Mouse (Mus musculus): Measurements from ENCODE around the gene Spata32. TPM values are rescaled to one million over a fixed set of nuclear protein-coding genes. Genes with fewer than 3 reads are reported as not detected.

Spata32 gene
- total and polyA plus RNA-seq, 3 experiments: not detected

DNA sequence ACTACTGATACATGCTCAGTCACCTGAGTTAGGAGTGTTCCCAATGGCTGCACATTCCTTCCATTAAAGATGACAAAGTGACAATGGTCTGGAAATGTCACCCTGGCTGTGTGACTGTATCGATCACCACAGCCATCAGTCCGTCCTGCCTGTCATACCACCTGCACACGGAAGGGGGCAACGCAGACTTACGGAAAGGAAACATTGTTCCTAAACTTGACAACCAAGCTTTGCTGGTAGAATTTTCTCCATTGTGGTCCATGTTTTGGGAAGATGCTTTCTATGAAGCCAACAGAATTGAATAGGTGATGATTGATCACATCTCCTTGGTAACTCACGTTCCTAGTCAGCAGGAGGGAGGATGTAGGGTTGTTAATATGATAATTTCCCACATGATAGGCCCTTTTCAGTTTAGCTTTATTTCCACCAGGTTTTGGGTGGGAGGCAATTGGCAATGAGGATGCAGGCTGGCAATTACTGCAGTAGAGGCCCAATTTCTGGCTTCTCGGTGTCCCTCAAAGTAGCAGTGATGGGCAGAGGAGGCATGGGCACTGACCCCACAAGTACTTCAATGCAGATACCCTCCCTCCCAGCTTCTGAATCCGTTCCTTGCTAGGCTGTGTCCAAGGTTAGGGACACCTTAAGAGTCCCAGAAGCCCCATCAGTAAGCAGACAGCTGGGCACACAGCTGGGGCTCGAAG, 49.4 kb downstream of the Spata32 start (continued):
- 0 out of 2 replicates have a peak, but pooled peaks have one; percentile 27 for TF ChIP-seq MAZ (IDR thresholded peaks at IDR 0.05; ENCODE audit: low read depth, low read length)

DNA sequence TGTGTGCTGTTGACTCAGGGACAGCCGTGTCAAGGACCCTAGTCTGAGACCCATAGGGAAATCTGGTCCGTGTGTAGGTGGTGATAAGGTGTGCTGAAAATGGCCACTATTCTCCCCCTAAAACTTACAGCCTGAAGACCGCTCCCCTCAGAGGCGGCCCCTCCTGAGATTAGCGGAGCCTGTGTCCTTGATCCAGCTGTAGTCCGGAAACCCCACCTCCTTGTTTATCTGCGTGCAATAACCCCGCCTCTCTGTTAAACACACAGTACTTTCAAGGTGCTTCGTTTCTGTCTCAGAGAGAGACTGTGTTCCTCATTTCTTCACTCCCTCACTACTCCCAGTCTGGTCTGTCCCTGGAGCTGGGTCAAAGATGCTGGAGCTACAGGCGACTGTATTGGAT, 53.8 kb downstream of the Spata32 start:
- in situ Hi-C loops (cut with MboI; ENCODE audit: low pct_ligation_motif_present, low pct_unique_long_range_greater_than_20kb, low sequenced_read_pairs) (loop anchor here (25.0 kb wide), 1 partner anchor 398 kb away; no protein-coding TSS in a partner anchor), dilution Hi-C loops (cut with MboI; ENCODE audit: extremely low pct_ligation_motif_present, extremely low pct_unique_long_range_greater_than_20kb, low sequenced_read_pairs) (no loop called here)
- H3K4me3 ChIP-seq (replicated peaks in 1 of 3; ENCODE audit: low read depth in 2 of 3, low read length in 2 of 3, poor library complexity in 1 of 3): no peak overlapping the region
- peaks cover 8% of the 10 kb centered on the region for H3K9me3 ChIP-seq (replicated peaks; ENCODE audit: low read length)
- no peak for TF ChIP-seq NELFE (IDR thresholded peaks at IDR 0.05; ENCODE audit: low read depth, low read length)
- no peak overlapping the region for H3K4me2 ChIP-seq (ENCODE audit: insufficient read depth, low read depth, poor library complexity, severe bottlenecking)
- H3K27me3 ChIP-seq (replicated peaks): no peaks in the 10 kb centered on the region
- no peaks in the 10 kb centered on the region for H3K36me3 ChIP-seq (replicated peaks in 1 of 2; ENCODE audit: control insufficient read depth in 1 of 2, insufficient read depth in 1 of 2, low read length in 1 of 2)
- DNase-seq (ENCODE audit: extremely low read depth): no peak
- no peak overlapping the region for H3K9ac ChIP-seq (ENCODE audit: insufficient read depth, low read depth)
- H3K4me1 ChIP-seq (ENCODE audit: control insufficient read depth in 1 of 2, insufficient read depth in 2 of 2): peaks cover 0 to 14% of the 10 kb centered on the region in 2 experiments; a peak in 2 of 4 replicates
- no peaks in the 10 kb centered on the region for H3K79me2 ChIP-seq (replicated peaks; ENCODE audit: control insufficient read depth, extremely low read depth, insufficient read depth, poor library complexity, severe bottlenecking)
- H3K27ac ChIP-seq (ENCODE audit: insufficient read depth, low read depth): no peak overlapping the region

DNA sequence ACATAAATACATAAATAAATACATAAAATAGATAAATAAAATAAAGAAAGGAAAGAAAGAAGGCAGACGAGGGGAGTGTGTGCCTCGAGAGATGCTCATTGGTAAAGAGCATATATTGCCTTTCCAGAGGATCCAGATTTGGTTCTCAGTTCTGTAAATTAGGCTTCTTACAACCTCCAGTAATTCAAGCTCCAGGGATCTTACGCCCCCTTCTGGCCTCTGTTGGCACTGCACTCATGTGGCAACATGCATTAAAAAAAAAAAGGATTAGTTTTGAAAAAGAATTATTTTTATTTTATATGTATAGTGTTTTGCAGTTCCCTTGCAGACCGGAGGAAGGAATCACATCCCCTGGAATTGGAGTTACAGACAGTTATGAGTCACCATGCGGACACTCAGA, 56.1 kb downstream of the Spata32 start:
- in situ Hi-C loops (cut with MboI; ENCODE audit: low pct_ligation_motif_present, low pct_unique_long_range_greater_than_20kb, low sequenced_read_pairs) (loop anchor here (25.0 kb wide), 1 partner anchor 400 kb away; no protein-coding TSS in a partner anchor), dilution Hi-C loops (cut with MboI; ENCODE audit: extremely low pct_ligation_motif_present, extremely low pct_unique_long_range_greater_than_20kb, low sequenced_read_pairs) (no loop called here)
- no peak for TF ChIP-seq NELFE (IDR thresholded peaks at IDR 0.05; ENCODE audit: low read depth, low read length)
- TF ChIP-seq TCF12 (IDR thresholded peaks at IDR 0.05; ENCODE audit: low read depth, low read length): no peak
- TF ChIP-seq NRF1 (IDR thresholded peaks at IDR 0.05; ENCODE audit: low read depth, low read length): no peak
- no peak for TF ChIP-seq TBP (conservative IDR thresholded peaks at IDR 0.05; ENCODE audit: low read depth, low read length)
- no peak for TF ChIP-seq UBTF (IDR thresholded peaks at IDR 0.05; ENCODE audit: low read depth, low read length)
- TF ChIP-seq ZMIZ1 (IDR thresholded peaks at IDR 0.05; ENCODE audit: low read depth, low read length): no peak
- TF ChIP-seq CTCF (conservative IDR thresholded peaks at IDR 0.05 in 1 of 2, IDR thresholded peaks at IDR 0.05 in 1 of 2; ENCODE audit: low read depth in 2 of 2, low read length in 2 of 2): peak; percentile 65 to 72
- TF ChIP-seq RAD21 (IDR thresholded peaks at IDR 0.05; ENCODE audit: low read depth, low read length): peak; percentile 47
- no peak for TF ChIP-seq CHD1 (IDR thresholded peaks at IDR 0.05; ENCODE audit: low read depth, low read length)
- peak; percentile 44 for TF ChIP-seq SMC3 (IDR thresholded peaks at IDR 0.05; ENCODE audit: low read depth, low read length)
- no peak for TF ChIP-seq ELF1 (IDR thresholded peaks at IDR 0.05; ENCODE audit: low read depth, low read length)
- no peak for TF ChIP-seq MXI1 (IDR thresholded peaks at IDR 0.05; ENCODE audit: low read depth, low read length)
- no peak for TF ChIP-seq ZC3H11A (IDR thresholded peaks at IDR 0.05; ENCODE audit: low read depth, low read length)
- TF ChIP-seq ZNF384 (IDR thresholded peaks at IDR 0.05; ENCODE audit: low read depth, low read length): peak; percentile 62
- no peak for TF ChIP-seq RCOR1 (conservative IDR thresholded peaks at IDR 0.05; ENCODE audit: low read depth, low read length)
- no peak for TF ChIP-seq EP300 (IDR thresholded peaks at IDR 0.05; ENCODE audit: low read length)
- no peak for TF ChIP-seq POLR2A (IDR thresholded peaks at IDR 0.05; ENCODE audit: low read depth, low read length)
- TF ChIP-seq ETS1 (conservative IDR thresholded peaks at IDR 0.05; ENCODE audit: low read depth, low read length): no peak
- no peak for TF ChIP-seq MAZ (IDR thresholded peaks at IDR 0.05; ENCODE audit: low read depth, low read length)
- TF ChIP-seq BHLHE40 (IDR thresholded peaks at IDR 0.05; ENCODE audit: low read depth, low read length): no peak
- no peak for TF ChIP-seq GABPA (IDR thresholded peaks at IDR 0.05; ENCODE audit: insufficient replicate concordance, low read depth, low read length)
- no peak for TF ChIP-seq USF1 (IDR thresholded peaks at IDR 0.05; ENCODE audit: low read depth, low read length)
- H3K27ac ChIP-seq (ENCODE audit: insufficient read depth, low read depth): no peak overlapping the region
- peak; percentile 59 for DNase-seq (ENCODE audit: extremely low read depth)
- no peaks in the 10 kb centered on the region for H3K79me2 ChIP-seq (replicated peaks; ENCODE audit: control insufficient read depth, extremely low read depth, insufficient read depth, poor library complexity, severe bottlenecking)
- H3K9ac ChIP-seq (ENCODE audit: insufficient read depth, low read depth): no peak overlapping the region
- H3K4me1 ChIP-seq (ENCODE audit: control insufficient read depth in 1 of 2, insufficient read depth in 2 of 2): peaks cover 6 to 14% of the 10 kb centered on the region in 2 experiments; a peak in 3 of 4 replicates
- H3K9me3 ChIP-seq (replicated peaks; ENCODE audit: low read length): peaks cover 8% of the 10 kb centered on the region
- no peak overlapping the region for H3K4me2 ChIP-seq (ENCODE audit: insufficient read depth, low read depth, poor library complexity, severe bottlenecking)
- H3K36me3 ChIP-seq (replicated peaks in 1 of 2; ENCODE audit: control insufficient read depth in 1 of 2, insufficient read depth in 1 of 2, low read length in 1 of 2): no peaks in the 10 kb centered on the region
- H3K27me3 ChIP-seq (replicated peaks): no peaks in the 10 kb centered on the region
- no peak overlapping the region for H3K4me3 ChIP-seq (replicated peaks in 1 of 3; ENCODE audit: low read depth in 2 of 3, low read length in 2 of 3, poor library complexity in 1 of 3)

All from CH12.LX (cell line).